Mouse (Mus musculus): Measurements from ENCODE around the gene Pde4b. TPM values are rescaled to one million over a fixed set of nuclear protein-coding genes. Genes with fewer than 3 reads are reported as not detected.

Pde4b gene
- polyA plus RNA-seq, 1 experiment, result 3.9 TPM

- no peak overlapping the region for H3K4me3 ChIP-seq (replicated peaks; ENCODE audit: control insufficient read depth, low read depth, low read length)
- no peak overlapping the region for H3K27ac ChIP-seq (ENCODE audit: control insufficient read depth, insufficient read depth, low read depth, low read length, poor library complexity)
- no peaks in the 10 kb centered on the region for H3K4me1 ChIP-seq (ENCODE audit: control insufficient read depth, insufficient read depth, low read length)
- TF ChIP-seq CTCF (IDR thresholded peaks at IDR 0.05; ENCODE audit: control insufficient read depth, insufficient read depth, low read length), result no peak
- TF ChIP-seq POLR2A (IDR thresholded peaks at IDR 0.05; ENCODE audit: borderline replicate concordance, control insufficient read depth, low read depth, low read length), result no peak
- 30% methylated on average over 9 of the region's 9 CpGs for WGBS
Measured at GRCm38 (mm10) chr4:102557508-102558220, 470.3 kb downstream of the Pde4b start.

GRCm38 (mm10) chr4:102558328-102558727 lies 471.0 kb downstream of the Pde4b start:
- Histone ChIP-seq H3K4me3 (replicated peaks; ENCODE audit: control insufficient read depth, low read depth, low read length) (no peak overlapping the region), H3K4me1 (ENCODE audit: control insufficient read depth, insufficient read depth, low read length) (no peaks in the 10 kb centered on the region), H3K27ac (ENCODE audit: control insufficient read depth, insufficient read depth, low read depth, low read length, poor library complexity) (no peak overlapping the region)
- WGBS, result 22% methylated on average over 3 of the region's 3 CpGs
- TF ChIP-seq POLR2A (IDR thresholded peaks at IDR 0.05; ENCODE audit: borderline replicate concordance, control insufficient read depth, low read depth, low read length) (no peak), CTCF (IDR thresholded peaks at IDR 0.05; ENCODE audit: control insufficient read depth, insufficient read depth, low read length) (no peak)

- Histone ChIP-seq H3K4me3 (replicated peaks; ENCODE audit: control insufficient read depth, low read depth, low read length) (no peak overlapping the region), H3K27ac (ENCODE audit: control insufficient read depth, insufficient read depth, low read depth, low read length, poor library complexity) (no peak overlapping the region), H3K4me1 (ENCODE audit: control insufficient read depth, insufficient read depth, low read length) (peaks cover under 1% of the 10 kb centered on the region; the same call in 1 of the 2 replicates)
- TF ChIP-seq POLR2A (IDR thresholded peaks at IDR 0.05; ENCODE audit: borderline replicate concordance, control insufficient read depth, low read depth, low read length) (no peak), CTCF (IDR thresholded peaks at IDR 0.05; ENCODE audit: control insufficient read depth, insufficient read depth, low read length) (no peak)
- WGBS, result 84% methylated on average over 12 of the region's 12 CpGs
Measured at GRCm38 (mm10) chr4:102560676-102561280, 473.4 kb downstream of the Pde4b start.

GRCm38 (mm10) chr4:102563273-102563855 lies 476.0 kb downstream of the Pde4b start:
- WGBS, result 83% methylated on average over 9 of the region's 9 CpGs
- peaks cover 5% of the 10 kb centered on the region; the same call in 1 of the 2 replicates for H3K4me1 ChIP-seq (ENCODE audit: control insufficient read depth, insufficient read depth, low read length)
- no peak overlapping the region for H3K4me3 ChIP-seq (replicated peaks; ENCODE audit: control insufficient read depth, low read depth, low read length)
- no peak for TF ChIP-seq POLR2A (IDR thresholded peaks at IDR 0.05; ENCODE audit: borderline replicate concordance, control insufficient read depth, low read depth, low read length)
- no peak for TF ChIP-seq CTCF (IDR thresholded peaks at IDR 0.05; ENCODE audit: control insufficient read depth, insufficient read depth, low read length)
- no peak overlapping the region for H3K27ac ChIP-seq (ENCODE audit: control insufficient read depth, insufficient read depth, low read depth, low read length, poor library complexity)

- WGBS, result 74% methylated on average over 3 of the region's 3 CpGs
- peaks cover 5% of the 10 kb centered on the region; the same call in 1 of the 2 replicates for H3K4me1 ChIP-seq (ENCODE audit: control insufficient read depth, insufficient read depth, low read length)
- H3K4me3 ChIP-seq (replicated peaks; ENCODE audit: control insufficient read depth, low read depth, low read length), result no peak overlapping the region
- H3K27ac ChIP-seq (ENCODE audit: control insufficient read depth, insufficient read depth, low read depth, low read length, poor library complexity), result no peak overlapping the region
- TF ChIP-seq POLR2A (IDR thresholded peaks at IDR 0.05; ENCODE audit: borderline replicate concordance, control insufficient read depth, low read depth, low read length) (no peak), CTCF (IDR thresholded peaks at IDR 0.05; ENCODE audit: control insufficient read depth, insufficient read depth, low read length) (no peak)
Measured at GRCm38 (mm10) chr4:102564286-102564685, 476.9 kb downstream of the Pde4b start.

GRCm38 (mm10) chr4:102566421-102566820 lies 479.1 kb downstream of the Pde4b start:
- TF ChIP-seq POLR2A (IDR thresholded peaks at IDR 0.05; ENCODE audit: borderline replicate concordance, control insufficient read depth, low read depth, low read length) (no peak), CTCF (IDR thresholded peaks at IDR 0.05; ENCODE audit: control insufficient read depth, insufficient read depth, low read length) (no peak)
- Histone ChIP-seq H3K4me3 (replicated peaks; ENCODE audit: control insufficient read depth, low read depth, low read length) (no peak overlapping the region), H3K4me1 (ENCODE audit: control insufficient read depth, insufficient read depth, low read length) (peaks cover 5% of the 10 kb centered on the region; the same call in 1 of the 2 replicates), H3K27ac (ENCODE audit: control insufficient read depth, insufficient read depth, low read depth, low read length, poor library complexity) (no peak overlapping the region)
- 24% methylated on average over 1 of the region's 1 CpGs for WGBS

GRCm38 (mm10) chr4:102567111-102567510 lies 479.8 kb downstream of the Pde4b start:
- Histone ChIP-seq H3K4me1 (ENCODE audit: control insufficient read depth, insufficient read depth, low read length) (peaks cover 5% of the 10 kb centered on the region; the same call in 1 of the 2 replicates), H3K27ac (ENCODE audit: control insufficient read depth, insufficient read depth, low read depth, low read length, poor library complexity) (no peak overlapping the region)

GRCm38 (mm10) chr4:102567676-102568254 lies 480.4 kb downstream of the Pde4b start:
- Histone ChIP-seq H3K27ac (ENCODE audit: control insufficient read depth, insufficient read depth, low read depth, low read length, poor library complexity) (peak overlapping the region; percentile 53; the same call in 1 of the 2 replicates), H3K4me1 (ENCODE audit: control insufficient read depth, insufficient read depth, low read length) (peaks cover 7% of the 10 kb centered on the region; the same call in 1 of the 2 replicates), H3K4me3 (replicated peaks; ENCODE audit: control insufficient read depth, low read depth, low read length) (no peak overlapping the region)
- 4% methylated on average over 4 of the region's 4 CpGs for WGBS
- TF ChIP-seq CTCF (IDR thresholded peaks at IDR 0.05; ENCODE audit: control insufficient read depth, insufficient read depth, low read length) (no peak), POLR2A (IDR thresholded peaks at IDR 0.05; ENCODE audit: borderline replicate concordance, control insufficient read depth, low read depth, low read length) (no peak)

More at GRCm38 (mm10) chr4:102567111-102567510, 479.8 kb downstream of the Pde4b start:
- 22% methylated on average over 2 of the region's 2 CpGs for whole genome bisulfite sequencing
- H3K4me3 ChIP-seq (replicated peaks; ENCODE audit: control insufficient read depth, low read depth, low read length), result no peak overlapping the region
- TF ChIP-seq POLR2A (IDR thresholded peaks at IDR 0.05; ENCODE audit: borderline replicate concordance, control insufficient read depth, low read depth, low read length) (no peak), CTCF (IDR thresholded peaks at IDR 0.05; ENCODE audit: control insufficient read depth, insufficient read depth, low read length) (no peak)
